Mouse (Mus musculus): ENCODE data around the gene Rsph6a. TPM values are rescaled to one million over a fixed set of nuclear protein-coding genes. Genes with fewer than 3 reads are reported as not detected.

Rsph6a gene
- not detected in 2 replicates for polyA plus RNA-seq (2015; fragmentation: Nextera tagmentation; extraction: Ambion mirVana)

- WGBS, result 28% methylated on average over 33 of the region's 33 CpGs
- no peak for ATAC-seq (ENCODE audit: insufficient number of reproducible peaks, low FRiP score, low TSS enrichment, low read depth)
- Histone ChIP-seq H3K27me3 (no peaks in the 10 kb centered on the region), H3K27ac (no peak within 1 kb of the TSS), H3K36me3 (peaks cover 50% of the 10 kb centered on the region), H3K4me2 (peak within 1 kb of the TSS; percentile 27), H3K4me3 (no peak within 1 kb of the TSS), H3K4me1 (peaks cover 10% of the 10 kb centered on the region), H3K9ac (no peak within 1 kb of the TSS), H3K9me3 (no peaks in the 10 kb centered on the region)
Measured at GRCm38 (mm10) chr7:19054047-19054776, at the start of gene Rsph6a. Gene Rsph6a (plus strand): TSS chr7:19054690.

GRCm38 (mm10) chr7:19005417-19006121, 48.9 kb upstream of the Rsph6a start:
- no peak overlapping the region; the same call in 1 of the 2 replicates for H3K9ac ChIP-seq
- no peaks in the 10 kb centered on the region for H3K27me3 ChIP-seq
- peak overlapping the region; percentile 82 for H3K4me3 ChIP-seq
- ATAC-seq (ENCODE audit: insufficient number of reproducible peaks, low FRiP score, low TSS enrichment, low read depth), result no peak
- WGBS, result 78% methylated on average over 34 of the region's 34 CpGs
- peaks cover 28% of the 10 kb centered on the region for H3K36me3 ChIP-seq
- H3K9me3 ChIP-seq, result no peaks in the 10 kb centered on the region
- H3K27ac ChIP-seq, result peak overlapping the region; percentile 43; the same call in 1 of the 2 replicates
- peaks cover 56% of the 10 kb centered on the region for H3K4me1 ChIP-seq
- H3K4me2 ChIP-seq, result peak overlapping the region; percentile 97

GRCm38 (mm10) chr7:19006476-19006875, 48.0 kb upstream of the Rsph6a start:
- H3K4me2 ChIP-seq, result peak overlapping the region; percentile 97
- peaks cover 28% of the 10 kb centered on the region for H3K36me3 ChIP-seq
- H3K27ac ChIP-seq, result no peak overlapping the region
- WGBS, result 9% methylated on average over 12 of the region's 12 CpGs
- ATAC-seq (ENCODE audit: insufficient number of reproducible peaks, low FRiP score, low TSS enrichment, low read depth), result no peak
- H3K9me3 ChIP-seq, result no peaks in the 10 kb centered on the region
- H3K9ac ChIP-seq, result no peak overlapping the region
- peaks cover 52% of the 10 kb centered on the region for H3K4me1 ChIP-seq
- peak overlapping the region; percentile 82 for H3K4me3 ChIP-seq
- no peaks in the 10 kb centered on the region for H3K27me3 ChIP-seq

- no peaks in the 10 kb centered on the region for H3K27me3 ChIP-seq
- H3K4me1 ChIP-seq, result peaks cover 55% of the 10 kb centered on the region
- H3K27ac ChIP-seq, result no peak overlapping the region
- H3K9me3 ChIP-seq, result no peaks in the 10 kb centered on the region
- H3K36me3 ChIP-seq, result peaks cover 28% of the 10 kb centered on the region
- WGBS, result 78% methylated on average over 13 of the region's 13 CpGs
- no peak overlapping the region for H3K4me2 ChIP-seq
- no peak overlapping the region for H3K9ac ChIP-seq
- H3K4me3 ChIP-seq, result no peak overlapping the region
- no peak for ATAC-seq (ENCODE audit: insufficient number of reproducible peaks, low FRiP score, low TSS enrichment, low read depth)
Measured at GRCm38 (mm10) chr7:19007026-19007977, 47.2 kb upstream of the Rsph6a start.

GRCm38 (mm10) chr7:19010581-19010980, 43.9 kb upstream of the Rsph6a start:
- peaks cover 40% of the 10 kb centered on the region for H3K4me1 ChIP-seq
- no peak for ATAC-seq (ENCODE audit: insufficient number of reproducible peaks, low FRiP score, low TSS enrichment, low read depth)
- WGBS, result 78% methylated on average over 7 of the region's 7 CpGs
- no peak overlapping the region for H3K4me2 ChIP-seq
- no peak overlapping the region for H3K27ac ChIP-seq
- no peak overlapping the region for H3K9ac ChIP-seq
- no peaks in the 10 kb centered on the region for H3K27me3 ChIP-seq
- no peak overlapping the region for H3K4me3 ChIP-seq
- no peaks in the 10 kb centered on the region for H3K9me3 ChIP-seq
- H3K36me3 ChIP-seq, result peaks cover 22% of the 10 kb centered on the region

GRCm38 (mm10) chr7:19012025-19012621, 42.4 kb upstream of the Rsph6a start:
- Histone ChIP-seq H3K4me2 (peak overlapping the region; percentile 66), H3K27me3 (no peaks in the 10 kb centered on the region), H3K4me1 (peaks cover 24% of the 10 kb centered on the region), H3K36me3 (peaks cover 9% of the 10 kb centered on the region), H3K9ac (peak overlapping the region; percentile 47; the same call in 1 of the 2 replicates), H3K9me3 (no peaks in the 10 kb centered on the region), H3K4me3 (peak overlapping the region; percentile 37), H3K27ac (peak overlapping the region; percentile 84)
- under 1% methylated on average over 31 of the region's 31 CpGs for WGBS
- peak; percentile 66; the same call in 1 of the 2 replicates for ATAC-seq (ENCODE audit: insufficient number of reproducible peaks, low FRiP score, low TSS enrichment, low read depth)

- H3K36me3 ChIP-seq, result peaks cover 2% of the 10 kb centered on the region; the same call in 1 of the 2 replicates
- H3K27me3 ChIP-seq, result no peaks in the 10 kb centered on the region
- no peak for ATAC-seq (ENCODE audit: insufficient number of reproducible peaks, low FRiP score, low TSS enrichment, low read depth)
- H3K27ac ChIP-seq, result peak overlapping the region; percentile 84
- 42% methylated on average over 2 of the region's 2 CpGs for WGBS
- H3K4me3 ChIP-seq, result no peak overlapping the region
- H3K4me2 ChIP-seq, result no peak overlapping the region
- no peaks in the 10 kb centered on the region for H3K9me3 ChIP-seq
- H3K9ac ChIP-seq, result no peak overlapping the region
- H3K4me1 ChIP-seq, result peaks cover 17% of the 10 kb centered on the region
Measured at GRCm38 (mm10) chr7:19012882-19013281, 41.6 kb upstream of the Rsph6a start.

GRCm38 (mm10) chr7:19014452-19014851, 40.0 kb upstream of the Rsph6a start:
- H3K27me3 ChIP-seq, result no peaks in the 10 kb centered on the region

GRCm38 (mm10) chr7:19016042-19016441, 38.4 kb upstream of the Rsph6a start:
- peaks cover 11% of the 10 kb centered on the region for H3K27me3 ChIP-seq
- H3K36me3 ChIP-seq, result no peaks in the 10 kb centered on the region
- WGBS, result 82% methylated on average over 4 of the region's 4 CpGs
- H3K4me2 ChIP-seq, result no peak overlapping the region
- no peak overlapping the region for H3K9ac ChIP-seq
- no peak for ATAC-seq (ENCODE audit: insufficient number of reproducible peaks, low FRiP score, low TSS enrichment, low read depth)
- H3K4me1 ChIP-seq, result peaks cover 15% of the 10 kb centered on the region
- no peak overlapping the region for H3K27ac ChIP-seq
- no peak overlapping the region for H3K4me3 ChIP-seq
- H3K9me3 ChIP-seq, result no peaks in the 10 kb centered on the region

More at GRCm38 (mm10) chr7:19014452-19014851, 40.0 kb upstream of the Rsph6a start:
- no peak overlapping the region for H3K27ac ChIP-seq
- H3K36me3 ChIP-seq, result no peaks in the 10 kb centered on the region
- H3K9me3 ChIP-seq, result no peaks in the 10 kb centered on the region
- peaks cover 15% of the 10 kb centered on the region for H3K4me1 ChIP-seq
- no peak overlapping the region for H3K9ac ChIP-seq
- H3K4me2 ChIP-seq, result no peak overlapping the region
- WGBS, result 57% methylated on average over 15 of the region's 15 CpGs
- ATAC-seq (ENCODE audit: insufficient number of reproducible peaks, low FRiP score, low TSS enrichment, low read depth), result no peak
- H3K4me3 ChIP-seq, result no peak overlapping the region

- no peak for ATAC-seq (ENCODE audit: insufficient number of reproducible peaks, low FRiP score, low TSS enrichment, low read depth)
- 87% methylated on average over 7 of the region's 7 CpGs for WGBS
- H3K9me3 ChIP-seq, result no peaks in the 10 kb centered on the region
- no peaks in the 10 kb centered on the region; the same call in 1 of the 2 replicates for H3K4me1 ChIP-seq
- H3K4me2 ChIP-seq, result no peak overlapping the region
- H3K27ac ChIP-seq, result no peak overlapping the region
- peaks cover 29% of the 10 kb centered on the region for H3K27me3 ChIP-seq
- no peak overlapping the region for H3K9ac ChIP-seq
- H3K36me3 ChIP-seq, result no peaks in the 10 kb centered on the region
- no peak overlapping the region for H3K4me3 ChIP-seq
Measured at GRCm38 (mm10) chr7:19017909-19018308, 36.6 kb upstream of the Rsph6a start.

GRCm38 (mm10) chr7:19021048-19021447, 33.4 kb upstream of the Rsph6a start:
- Histone ChIP-seq H3K9ac (no peak overlapping the region), H3K36me3 (no peaks in the 10 kb centered on the region), H3K4me2 (peak overlapping the region; percentile 14; the same call in 1 of the 2 replicates), H3K4me3 (no peak overlapping the region), H3K27me3 (peaks cover 40% of the 10 kb centered on the region), H3K27ac (no peak overlapping the region), H3K9me3 (no peaks in the 10 kb centered on the region), H3K4me1 (peaks cover 20% of the 10 kb centered on the region)
- no peak for ATAC-seq (ENCODE audit: insufficient number of reproducible peaks, low FRiP score, low TSS enrichment, low read depth)
- 12% methylated on average over 8 of the region's 8 CpGs for WGBS
